Comparison of ENCODE assay signal across 8 mouse cellular contexts in the genomic region with DNA sequence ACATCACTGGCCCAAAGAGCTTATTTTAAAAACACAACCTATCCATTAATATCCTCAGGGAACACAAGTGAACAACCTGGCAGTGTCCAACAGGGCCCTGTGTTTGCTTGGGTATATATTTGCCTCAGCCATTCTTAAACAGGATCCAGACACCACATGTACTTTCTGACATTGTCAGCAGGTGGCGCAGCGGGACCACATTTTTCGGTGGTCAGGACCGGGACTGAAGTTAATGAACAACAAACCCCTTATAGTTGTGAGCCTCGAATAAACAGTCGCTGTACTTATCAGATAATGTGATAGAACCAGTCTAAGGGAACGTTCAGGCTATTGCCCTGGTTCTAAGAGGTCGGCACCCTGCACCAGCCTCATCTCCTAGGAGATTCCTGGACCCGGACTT. TPM values are rescaled to one million over a fixed set of nuclear protein-coding genes. Genes with fewer than 3 reads are reported as not detected.
DNase-seq lines count a peak whose midpoint lies in the region; ATAC-seq lines count a peak whose summit lies in the region.

No protein-coding gene starts in this region.

- H3K36me3 ChIP-seq in intestine, embryonic 15.5 days = no peaks in the 10 kb centered on the region
- H3K36me3 ChIP-seq in midbrain, embryonic 11.5 days (ENCODE audit: control insufficient read depth, insufficient read depth, low read length) = no peaks in the 10 kb centered on the region

- peak; percentile 94 for ATAC-seq in common myeloid progenitor, adult 5-6 weeks (replicated peaks; ENCODE audit: low read depth, poor library complexity, severe bottlenecking)
- ATAC-seq in intestine, embryonic 15.5 days = peak; percentile 81
- peak; percentile 61 for ATAC-seq in midbrain, embryonic 11.5 days (ENCODE audit: low FRiP score)
- no peak for ATAC-seq in activated CD4-positive, CD25-positive, alpha-beta regulatory T cell, adult 4 months

- H3K4me2 ChIP-seq in intestine, embryonic 15.5 days (replicated peaks) = peak overlapping the region; percentile 36
- H3K4me2 ChIP-seq in midbrain, embryonic 11.5 days = no peak overlapping the region

- no peak overlapping the region for H3K4me3 ChIP-seq in intestine, embryonic 15.5 days (replicated peaks)
- no peak overlapping the region for H3K4me3 ChIP-seq in midbrain, embryonic 11.5 days (ENCODE audit: low read depth, low read length)

- no peak overlapping the region for H3K27ac ChIP-seq in intestine, embryonic 15.5 days
- no peak overlapping the region for H3K27ac ChIP-seq in midbrain, embryonic 11.5 days (ENCODE audit: low read depth, low read length)

- no peaks in the 10 kb centered on the region for H3K27me3 ChIP-seq in intestine, embryonic 15.5 days (replicated peaks)
- H3K27me3 ChIP-seq in midbrain, embryonic 11.5 days (ENCODE audit: control insufficient read depth, insufficient read depth, low read length) = no peaks in the 10 kb centered on the region

- DNase-seq in adipocyte (ENCODE audit: low spot score) = peak; percentile 79
- peak; percentile 67 for DNase-seq in gastrocnemius, postnatal 14 days
- peak; percentile 20 to 56 for DNase-seq in left cerebral cortex, postnatal 36 days (ENCODE audit: low spot score in 2 of 2)
- peak; percentile 99 for DNase-seq in midbrain, embryonic 11.5 days (ENCODE audit: low spot score, missing footprints)
- DNase-seq in skeletal muscle tissue, adult 2 months (ENCODE audit: low read depth, low spot score) = peak; percentile 44

- no peak overlapping the region for H3K9ac ChIP-seq in intestine, embryonic 15.5 days
- H3K9ac ChIP-seq in midbrain, embryonic 11.5 days (ENCODE audit: low read length) = no peak overlapping the region

- intact Hi-C loops in gastrocnemius, postnatal 14 days (cut with DNase I; ENCODE audit: low total_unique reads) = loop anchor here (2.0 kb wide), 1 partner anchor 58 kb away; no protein-coding TSS in a partner anchor
- intact Hi-C loops in left cerebral cortex, postnatal 36 days (cut with DNase I) = loop anchor here (1.0 kb wide), 1 partner anchor 56 kb away; no protein-coding TSS in a partner anchor

- H3K9me3 ChIP-seq in intestine, embryonic 15.5 days = no peaks in the 10 kb centered on the region
- H3K9me3 ChIP-seq in midbrain, embryonic 11.5 days (ENCODE audit: control insufficient read depth, low read length) = no peaks in the 10 kb centered on the region

- WGBS in intestine, embryonic 15.5 days = 7% methylated on average over 9 of the region's 9 CpGs
- 12% methylated on average over 9 of the region's 9 CpGs for WGBS in midbrain, embryonic 11.5 days

- H3K4me1 ChIP-seq in intestine, embryonic 15.5 days (replicated peaks) = no peaks in the 10 kb centered on the region
- no peaks in the 10 kb centered on the region for H3K4me1 ChIP-seq in midbrain, embryonic 11.5 days (ENCODE audit: control insufficient read depth, insufficient read depth, low read length)

RNA-seq across cellular contexts. Expression of a gene that starts 23.3 kb away (rescaled TPM):
- 0.05 TPM in 1 of 2 replicates, not detected in the other for total RNA-seq in common myeloid progenitor, adult 5-6 weeks (2017)
- total RNA-seq in gastrocnemius, postnatal 14 days (2021) = 1 to 10 TPM; 2.4 to 6.4 TPM
- 6.0 and 7.0 TPM in 2 replicates for polyA plus RNA-seq in intestine, embryonic 15.5 days (2015; fragmentation: Nextera tagmentation; extraction: Ambion mirVana)
- total RNA-seq in left cerebral cortex, postnatal 36 days (2021) = 10 to 100 TPM; 55.7 to 69.9 TPM
- 2.4 and 2.7 TPM in 2 replicates for polyA plus RNA-seq in midbrain, embryonic 11.5 days (2014; fragmentation: Nextera tagmentation; extraction: Ambion mirVana)
- 1 to 10 TPM; 3.0 to 4.4 TPM for polyA plus RNA-seq in activated CD4-positive, CD25-positive, alpha-beta regulatory T cell, adult 4 months (2017; shearing (Covaris generic))

RNA-seq across cellular contexts. Expression of a gene that starts 45.3 kb away (rescaled TPM):
- 71.7 and 90.8 TPM in 2 replicates for total RNA-seq in common myeloid progenitor, adult 5-6 weeks (2017)
- 10 to 100 TPM; 13.3 to 19.1 TPM for total RNA-seq in gastrocnemius, postnatal 14 days (2021)
- 61.6 and 81.4 TPM in 2 replicates for polyA plus RNA-seq in intestine, embryonic 15.5 days (2015; fragmentation: Nextera tagmentation; extraction: Ambion mirVana)
- 10 to 100 TPM; 29.4 to 31.9 TPM for total RNA-seq in left cerebral cortex, postnatal 36 days (2021)
- polyA plus RNA-seq in midbrain, embryonic 11.5 days (2014; fragmentation: Nextera tagmentation; extraction: Ambion mirVana) = 118 and 138 TPM in 2 replicates
- polyA plus RNA-seq in activated CD4-positive, CD25-positive, alpha-beta regulatory T cell, adult 4 months (2017; shearing (Covaris generic)) = 10 to 100 TPM; 52.3 to 58.8 TPM

RNA-seq across cellular contexts. Expression of a gene that starts 46.0 kb away (rescaled TPM):
- total RNA-seq in common myeloid progenitor, adult 5-6 weeks (2017) = not detected in 2 replicates
- not detected for total RNA-seq in gastrocnemius, postnatal 14 days (2021)
- not detected in 2 replicates for polyA plus RNA-seq in intestine, embryonic 15.5 days (2015; fragmentation: Nextera tagmentation; extraction: Ambion mirVana)
- not detected for total RNA-seq in left cerebral cortex, postnatal 36 days (2021)
- 0.05 and 0.07 TPM in 2 replicates for polyA plus RNA-seq in midbrain, embryonic 11.5 days (2014; fragmentation: Nextera tagmentation; extraction: Ambion mirVana)
- polyA plus RNA-seq in activated CD4-positive, CD25-positive, alpha-beta regulatory T cell, adult 4 months (2017; shearing (Covaris generic)) = under 1 TPM in 1 of 2 experiments, not detected in 1; 0.19 TPM

Comparison
In these comparisons a context has a peak if more than half of its experiments do, and no peak if none do; other contexts are left out.
1. DNase-seq: peak in every context shown above with its lines; median percentile 99 in midbrain, embryonic 11.5 days; 79 in adipocyte; 67 in gastrocnemius, postnatal 14 days; 44 in skeletal muscle tissue, adult 2 months; 38 in left cerebral cortex, postnatal 36 days.
2. RNA of a gene that starts 23.3 kb away (total RNA-seq): 55.7 to 69.9 TPM in left cerebral cortex, postnatal 36 days; 2.4 to 6.4 TPM in gastrocnemius, postnatal 14 days and 0.05 TPM in common myeloid progenitor, adult 5-6 weeks; every median in the first group is over 4 times any median in the second.